ENCODE assay signal across 8 mouse cellular contexts in the genomic region with DNA sequence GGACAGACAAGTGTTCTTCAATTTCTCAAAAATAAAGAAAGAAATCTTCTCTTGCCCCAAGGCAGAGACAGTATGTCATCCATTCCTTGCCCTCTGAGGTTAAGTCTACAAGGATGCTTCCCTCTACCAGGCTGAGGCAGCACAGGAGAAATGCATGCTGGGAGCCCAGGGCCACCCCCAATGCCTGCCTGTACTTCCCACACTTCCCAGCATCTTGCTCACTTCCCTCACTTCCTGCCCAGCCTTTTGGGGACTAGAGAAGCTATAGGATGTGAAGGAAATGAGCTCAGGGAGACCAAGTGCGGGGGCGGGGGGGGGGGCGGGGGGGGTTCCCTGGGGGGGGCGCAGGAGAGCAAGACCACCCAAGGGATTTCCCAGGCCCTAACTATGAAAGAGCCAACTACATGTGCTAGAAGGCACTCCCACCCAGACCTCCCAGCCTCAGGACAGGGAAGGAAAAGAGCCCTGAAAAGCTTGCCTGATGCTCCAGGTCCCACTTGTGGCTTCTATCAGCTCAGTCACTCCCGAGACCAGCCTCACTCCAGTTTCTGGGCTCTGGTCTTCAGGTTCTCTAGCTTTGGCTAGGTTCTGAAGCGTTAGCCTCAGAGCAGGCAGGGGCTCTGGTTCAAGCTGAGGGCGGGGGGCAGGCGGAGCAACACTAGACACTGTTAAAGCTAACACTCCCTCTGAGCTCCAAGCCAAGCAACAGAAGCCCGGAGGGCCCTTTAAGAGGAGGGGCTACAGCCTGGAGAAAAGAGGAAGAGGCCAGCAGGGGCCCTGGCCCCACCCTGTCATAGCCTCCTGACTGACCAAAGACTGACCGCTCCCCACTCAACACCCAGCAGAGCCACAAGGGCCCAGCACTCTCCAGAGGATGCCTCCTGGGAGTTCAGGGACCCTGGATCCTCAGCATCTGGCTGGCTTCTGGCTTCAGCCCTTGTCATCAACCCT. TPM values are rescaled to one million over a fixed set of nuclear protein-coding genes. Genes with fewer than 3 reads are reported as not detected.
A peak's percentile ranks its signal among the peaks of the same experiment; 100 is the strongest.
DNase-seq lines count a peak whose midpoint lies in the region; ATAC-seq lines count a peak whose summit lies in the region.

No protein-coding gene starts in this region.

- no peak for ATAC-seq in forebrain, embryonic 12.5 days (ENCODE audit: low FRiP score)
- peak; percentile 92 for ATAC-seq in heart, embryonic 15.5 days (replicated peaks; ENCODE audit: insufficient number of reproducible peaks, insufficient read depth, low FRiP score, low read depth)
- peak; percentile 82 for ATAC-seq in liver, embryonic 15.5 days (ENCODE audit: insufficient read depth)

- H3K4me3 ChIP-seq in forebrain, embryonic 12.5 days (replicated peaks), result peak overlapping the region; percentile 14
- peak overlapping the region; percentile 55 for H3K4me3 ChIP-seq in heart, embryonic 15.5 days
- peak overlapping the region; percentile 52 for H3K4me3 ChIP-seq in liver, embryonic 15.5 days (replicated peaks)

- no peaks in the 10 kb centered on the region for H3K27me3 ChIP-seq in forebrain, embryonic 12.5 days
- H3K27me3 ChIP-seq in heart, embryonic 15.5 days, result no peaks in the 10 kb centered on the region
- no peaks in the 10 kb centered on the region for H3K27me3 ChIP-seq in liver, embryonic 15.5 days
- no peaks in the 10 kb centered on the region for H3K27me3 ChIP-seq in splenic B cell, adult 2 months (ENCODE audit: control insufficient read depth, insufficient read depth, low read length, poor library complexity, severe bottlenecking)

- H3K4me1 ChIP-seq in forebrain, embryonic 12.5 days, result peaks cover 30% of the 10 kb centered on the region
- H3K4me1 ChIP-seq in heart, embryonic 15.5 days (replicated peaks), result peaks cover 16% of the 10 kb centered on the region; the same call in 1 of the 2 replicates
- peaks cover 48% of the 10 kb centered on the region for H3K4me1 ChIP-seq in liver, embryonic 15.5 days (replicated peaks)

- no peaks in the 10 kb centered on the region for H3K9me3 ChIP-seq in forebrain, embryonic 12.5 days
- no peaks in the 10 kb centered on the region for H3K9me3 ChIP-seq in heart, embryonic 15.5 days (replicated peaks)
- H3K9me3 ChIP-seq in liver, embryonic 15.5 days (replicated peaks), result no peaks in the 10 kb centered on the region

- no peak overlapping the region for H3K27ac ChIP-seq in forebrain, embryonic 12.5 days
- peak overlapping the region; percentile 90 for H3K27ac ChIP-seq in heart, embryonic 15.5 days
- peak overlapping the region; percentile 80 for H3K27ac ChIP-seq in liver, embryonic 15.5 days (replicated peaks)

- peak overlapping the region; percentile 34 for H3K4me2 ChIP-seq in forebrain, embryonic 12.5 days
- peak overlapping the region; percentile 64 for H3K4me2 ChIP-seq in heart, embryonic 15.5 days
- H3K4me2 ChIP-seq in liver, embryonic 15.5 days, result peak overlapping the region; percentile 58

- DNase-seq in 3T3-L1 (ENCODE audit: low read depth, low spot score), result peak; percentile 95
- DNase-seq in adrenal gland, postnatal 36 days, result peak; percentile 86 to 88
- peak; percentile 81 to 89 for DNase-seq in kidney, postnatal 25 days
- DNase-seq in neural tube, embryonic 10.5 days (ENCODE audit: extremely low spot score, low spot score), result peak; percentile 48
- peak; percentile 69 for DNase-seq in splenic B cell, adult 2 months (ENCODE audit: low read depth, low spot score)

- WGBS in forebrain, embryonic 12.5 days, result 14% methylated on average over 6 of the region's 10 CpGs
- WGBS in heart, embryonic 15.5 days, result 12% methylated on average over 7 of the region's 10 CpGs
- 3% methylated on average over 10 of the region's 10 CpGs for WGBS in liver, embryonic 15.5 days (ENCODE audit: insufficient replicate concordance)

- H3K36me3 ChIP-seq in forebrain, embryonic 12.5 days (replicated peaks), result no peaks in the 10 kb centered on the region
- no peaks in the 10 kb centered on the region for H3K36me3 ChIP-seq in heart, embryonic 15.5 days
- 0 out of 2 replicates have a peak, but pooled peaks cover 4% of the 10 kb centered on the region for H3K36me3 ChIP-seq in liver, embryonic 15.5 days (replicated peaks)
- H3K36me3 ChIP-seq in splenic B cell, adult 2 months (ENCODE audit: control insufficient read depth, insufficient read depth, low read length, poor library complexity, severe bottlenecking), result no peaks in the 10 kb centered on the region; the same call in 1 of the 2 replicates

- H3K9ac ChIP-seq in forebrain, embryonic 12.5 days, result 0 out of 2 replicates have a peak overlapping the region, but pooled peaks have one; percentile 12
- peak overlapping the region; percentile 56 for H3K9ac ChIP-seq in heart, embryonic 15.5 days
- peak overlapping the region; percentile 39; the same call in 1 of the 2 replicates for H3K9ac ChIP-seq in liver, embryonic 15.5 days

RNA-seq across cellular contexts. Expression of a gene that starts 39.5 kb away (rescaled TPM):
- total RNA-seq in adrenal gland, postnatal 36 days (2021), result 10 to 100 TPM; 51.9 to 66.8 TPM
- polyA plus RNA-seq in forebrain, embryonic 12.5 days (2016; fragmentation: Nextera tagmentation; extraction: Ambion mirVana), result 70.6 and 70.7 TPM in 2 replicates
- 38.7 and 49.8 TPM in 2 replicates for polyA plus RNA-seq in heart, embryonic 15.5 days (2015; fragmentation: Nextera tagmentation; extraction: Ambion mirVana)
- polyA plus RNA-seq in liver, embryonic 15.5 days (2015; fragmentation: Nextera tagmentation; extraction: Ambion mirVana), result 32.7 and 36.6 TPM in 2 replicates
